Comparison of ENCODE assay signal across 9 mouse cellular contexts in the genomic region with DNA sequence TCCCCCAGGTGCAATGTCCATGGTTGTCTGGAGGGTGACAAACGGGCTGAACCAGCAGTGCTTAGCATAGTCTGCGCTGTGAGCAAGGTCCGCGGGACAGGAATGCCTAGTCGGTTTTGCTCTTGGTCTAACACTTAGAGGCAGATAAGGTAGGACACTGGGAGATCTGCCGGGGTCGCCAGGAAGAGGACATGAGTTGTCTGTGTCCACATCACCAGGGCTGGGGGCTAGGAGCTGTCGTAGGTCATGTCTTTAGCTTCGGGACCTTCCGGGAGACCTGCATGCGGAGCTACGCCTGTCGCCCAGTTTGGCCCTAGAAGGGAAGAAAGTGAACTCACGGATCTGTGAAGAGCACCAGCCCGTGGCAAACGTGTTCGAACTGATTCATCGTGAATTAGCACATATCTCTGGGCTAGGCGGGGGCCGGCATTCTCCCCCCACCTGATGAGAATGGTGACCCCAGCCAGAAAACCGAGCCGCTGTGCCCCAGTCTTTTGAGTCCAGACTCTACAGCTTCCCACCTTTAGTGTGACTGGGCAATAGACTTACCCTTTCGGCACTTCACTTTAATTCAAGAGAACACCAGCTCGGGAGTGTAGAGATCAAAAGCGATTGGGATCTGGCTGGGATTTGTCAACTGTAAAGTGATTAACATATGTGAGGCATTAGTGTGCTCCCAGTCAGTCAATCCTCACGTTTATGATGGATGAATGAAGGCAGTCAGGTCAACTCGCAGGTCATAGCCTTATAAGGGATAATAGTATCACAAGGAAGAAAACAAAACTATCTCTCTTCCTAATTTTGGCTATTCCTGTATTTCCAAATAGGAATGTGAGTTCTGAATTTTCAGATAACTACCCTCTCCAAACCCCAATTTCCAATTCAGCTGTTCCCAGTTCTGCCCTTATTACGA. TPM values are rescaled to one million over a fixed set of nuclear protein-coding genes. Genes with fewer than 3 reads are reported as not detected.
A peak's percentile ranks its signal among the peaks of the same experiment; 100 is the strongest.
DNase-seq lines count a peak whose midpoint lies in the region; ATAC-seq and TF ChIP-seq lines count a peak whose summit lies in the region.
"Had no signal": no experiment of that assay in that cellular context is flagged by ENCODE, and none has a peak within 500 bp of the region (broad histone marks: within the 10 kb centered on the region; RNA-seq: fewer than 3 reads in every experiment).

No protein-coding gene starts in this region.

- no peak overlapping the region for H3K4me3 ChIP-seq in lung, adult 2 months (replicated peaks; ENCODE audit: extremely low read depth, low read depth, low read length)
- peak overlapping the region; percentile 62 for H3K4me3 ChIP-seq in heart, embryonic 15.5 days
- H3K4me3 ChIP-seq in limb, embryonic 10.5 days, result peak overlapping the region; percentile 53

- peak overlapping the region; percentile 67; the same call in 1 of the 2 replicates for H3K9ac ChIP-seq in heart, embryonic 15.5 days

- H3K36me3 ChIP-seq in heart, embryonic 15.5 days, result no peaks in the 10 kb centered on the region
- no peaks in the 10 kb centered on the region for H3K36me3 ChIP-seq in limb, embryonic 10.5 days

- no peak for TF ChIP-seq POLR2A in lung, adult 2 months (IDR thresholded peaks at IDR 0.05; ENCODE audit: borderline replicate concordance, extremely low read depth, low read depth, low read length)

- WGBS in lung, adult 2 months, result 29% methylated on average over 28 of the region's 28 CpGs
- WGBS in heart, embryonic 15.5 days, result 7% methylated on average over 28 of the region's 28 CpGs
- WGBS in limb, embryonic 10.5 days, result 3% methylated on average over 28 of the region's 28 CpGs

- H3K27me3 ChIP-seq in heart, embryonic 15.5 days, result peaks cover 12% of the 10 kb centered on the region; the same call in 1 of the 2 replicates
- peaks cover 77% of the 10 kb centered on the region for H3K27me3 ChIP-seq in limb, embryonic 10.5 days (ENCODE audit: low read depth, poor library complexity, severe bottlenecking)
- H3K27me3 ChIP-seq: Patski had no signal

- peak; percentile 37 for DNase-seq in lung, adult 2 months
- DNase-seq in lung, adult 18-20 months, result no peak
- no peak for DNase-seq in limb, embryonic 10.5 days (ENCODE audit: low spot score)
- peak; percentile 50 for DNase-seq in retina, postnatal 1 day
- DNase-seq in right cerebral cortex, adult 2 months (ENCODE audit: low spot score in 2 of 2), result no peak
- no peak for DNase-seq in layer of hippocampus, adult 18-20 months (ENCODE audit: low spot score in 2 of 2)
- DNase-seq in layer of hippocampus, adult 11-12 months (ENCODE audit: low spot score), result no peak

- no peak for TF ChIP-seq CTCF in lung, adult 2 months (IDR thresholded peaks at IDR 0.05; ENCODE audit: insufficient read depth, low read length)

- H3K4me1 ChIP-seq in lung, adult 2 months (ENCODE audit: control insufficient read depth, insufficient read depth, low read length), result peaks cover 13% of the 10 kb centered on the region
- H3K4me1 ChIP-seq in heart, embryonic 15.5 days (replicated peaks), result peaks cover 64% of the 10 kb centered on the region
- H3K4me1 ChIP-seq in limb, embryonic 10.5 days, result peaks cover 56% of the 10 kb centered on the region

- H3K9me3 ChIP-seq in heart, embryonic 15.5 days (replicated peaks), result no peaks in the 10 kb centered on the region
- H3K9me3 ChIP-seq in limb, embryonic 10.5 days (replicated peaks), result no peaks in the 10 kb centered on the region

- no peak for ATAC-seq in heart, embryonic 15.5 days (replicated peaks; ENCODE audit: insufficient number of reproducible peaks, insufficient read depth, low FRiP score, low read depth)
- ATAC-seq: Patski had no signal

- no peak overlapping the region for H3K27ac ChIP-seq in heart, embryonic 15.5 days
- no peak overlapping the region for H3K27ac ChIP-seq in limb, embryonic 10.5 days

- H3K4me2 ChIP-seq in heart, embryonic 15.5 days, result peak overlapping the region; percentile 91

RNA-seq across cellular contexts. Expression of gene Adm, which starts 1.0 kb away (rescaled TPM):
- polyA plus RNA-seq in lung, adult 2 months (2012; rRNA removed), result 9.6 and 11.3 TPM in 2 replicates
- polyA plus RNA-seq in heart, embryonic 15.5 days (2015; fragmentation: Nextera tagmentation; extraction: Ambion mirVana), result 18.4 and 20.5 TPM in 2 replicates
- polyA plus RNA-seq in limb, embryonic 10.5 days (2016; fragmentation: Nextera tagmentation; extraction: Ambion mirVana), result 1.3 and 1.6 TPM in 2 replicates
- 1 to 10 TPM; 1.5 to 1.6 TPM for total RNA-seq in layer of hippocampus, adult 18-20 months (2021)
- polyA plus RNA-seq: Patski had no signal

RNA-seq across cellular contexts. Expression of gene Sbf2, which starts 11.7 kb away (rescaled TPM):
- polyA plus RNA-seq in lung, adult 2 months (2012; rRNA removed), result 15.1 and 18.0 TPM in 2 replicates
- polyA plus RNA-seq in heart, embryonic 15.5 days (2015; fragmentation: Nextera tagmentation; extraction: Ambion mirVana), result 30.8 TPM in 2 replicates
- 26.8 and 28.7 TPM in 2 replicates for polyA plus RNA-seq in limb, embryonic 10.5 days (2016; fragmentation: Nextera tagmentation; extraction: Ambion mirVana)
- 10 to 100 TPM; 67.6 to 69.0 TPM for total RNA-seq in layer of hippocampus, adult 18-20 months (2021)

Comparison
In these comparisons a context has a peak if more than half of its experiments do, and no peak if none do; other contexts are left out.
1. DNase-seq: peak in lung, adult 2 months (single experiment) and retina, postnatal 1 day (single experiment); none in lung, adult 18-20 months (0 of 2), limb, embryonic 10.5 days (single experiment), right cerebral cortex, adult 2 months (0 of 2), layer of hippocampus, adult 18-20 months (0 of 2) and layer of hippocampus, adult 11-12 months (single experiment).